Mouse (Mus musculus): ENCODE measurements at regions not wholly inside any gene's neighbourhood (a gene's known extent, or its start where the extent isn't known, plus 50 kb on each side); places are given as distances from the start of the nearest gene placed in this dataset.

- no peaks in the 10 kb centered on the region for H3K36me3 ChIP-seq (ENCODE audit: control insufficient read depth, insufficient read depth, low read length)
- no peaks in the 10 kb centered on the region for H3K9me3 ChIP-seq (replicated peaks; ENCODE audit: control insufficient read depth, low read length)
- no peaks in the 10 kb centered on the region for H3K4me1 ChIP-seq (ENCODE audit: control insufficient read depth, insufficient read depth, low read length)
- H3K27me3 ChIP-seq (ENCODE audit: control insufficient read depth, insufficient read depth, low read length), result no peaks in the 10 kb centered on the region
- H3K4me2 ChIP-seq (ENCODE audit: low read depth, low read length), result no peak overlapping the region
- no peak overlapping the region for H3K27ac ChIP-seq (ENCODE audit: low read length)
- no peak overlapping the region for H3K9ac ChIP-seq (ENCODE audit: low read length)
- no peak overlapping the region for H3K4me3 ChIP-seq (replicated peaks; ENCODE audit: low read length)
- no peak for ATAC-seq (ENCODE audit: insufficient read depth, low FRiP score)
These were observed 156.0 kb downstream of the Etaa1 start for GRCm38 (mm10) chr11:17797632-17798031.

- H3K4me2 ChIP-seq (ENCODE audit: low read depth, low read length), result no peak overlapping the region
- H3K27me3 ChIP-seq (ENCODE audit: control insufficient read depth, insufficient read depth, low read length), result no peaks in the 10 kb centered on the region
- H3K4me3 ChIP-seq (replicated peaks; ENCODE audit: low read length), result no peak overlapping the region
- ATAC-seq (ENCODE audit: insufficient read depth, low FRiP score), result no peak
- H3K4me1 ChIP-seq (ENCODE audit: control insufficient read depth, insufficient read depth, low read length), result no peaks in the 10 kb centered on the region
- H3K36me3 ChIP-seq (ENCODE audit: control insufficient read depth, insufficient read depth, low read length), result no peaks in the 10 kb centered on the region
- H3K27ac ChIP-seq (ENCODE audit: low read length), result no peak overlapping the region
- WGBS, result 85% methylated on average over 3 of the region's 3 CpGs
- no peaks in the 10 kb centered on the region for H3K9me3 ChIP-seq (replicated peaks; ENCODE audit: control insufficient read depth, low read length)
- H3K9ac ChIP-seq (ENCODE audit: low read length), result no peak overlapping the region
These were observed 145.8 kb downstream of the Etaa1 start for GRCm38 (mm10) chr11:17807851-17808250.

GRCm38 (mm10) chr11:17811829-17812559 lies 141.7 kb downstream of the Etaa1 start:
- Histone ChIP-seq H3K27me3 (ENCODE audit: control insufficient read depth, insufficient read depth, low read length) (no peaks in the 10 kb centered on the region), H3K27ac (ENCODE audit: low read length) (no peak overlapping the region), H3K4me3 (replicated peaks; ENCODE audit: low read length) (no peak overlapping the region), H3K36me3 (ENCODE audit: control insufficient read depth, insufficient read depth, low read length) (no peaks in the 10 kb centered on the region), H3K9me3 (replicated peaks; ENCODE audit: control insufficient read depth, low read length) (no peaks in the 10 kb centered on the region), H3K4me2 (ENCODE audit: low read depth, low read length) (no peak overlapping the region), H3K4me1 (ENCODE audit: control insufficient read depth, insufficient read depth, low read length) (no peaks in the 10 kb centered on the region), H3K9ac (ENCODE audit: low read length) (no peak overlapping the region)
- WGBS, result 65% methylated on average over 8 of the region's 8 CpGs
- ATAC-seq (ENCODE audit: insufficient read depth, low FRiP score), result no peak

GRCm38 (mm10) chr11:17842642-17843041 lies 111.0 kb downstream of the Etaa1 start:
- no peaks in the 10 kb centered on the region for H3K27me3 ChIP-seq (ENCODE audit: control insufficient read depth, insufficient read depth, low read length)
- no peaks in the 10 kb centered on the region for H3K4me1 ChIP-seq (ENCODE audit: control insufficient read depth, insufficient read depth, low read length)
- WGBS, result 66% methylated on average over 2 of the region's 2 CpGs
- no peaks in the 10 kb centered on the region for H3K36me3 ChIP-seq (ENCODE audit: control insufficient read depth, insufficient read depth, low read length)
- ATAC-seq (ENCODE audit: insufficient read depth, low FRiP score), result no peak
- no peak overlapping the region for H3K4me2 ChIP-seq (ENCODE audit: low read depth, low read length)
- H3K9ac ChIP-seq (ENCODE audit: low read length), result no peak overlapping the region
- no peak overlapping the region for H3K4me3 ChIP-seq (replicated peaks; ENCODE audit: low read length)
- H3K9me3 ChIP-seq (replicated peaks; ENCODE audit: control insufficient read depth, low read length), result no peaks in the 10 kb centered on the region
- no peak overlapping the region for H3K27ac ChIP-seq (ENCODE audit: low read length)

- H3K9ac ChIP-seq (ENCODE audit: low read length), result no peak overlapping the region
- no peak overlapping the region for H3K4me2 ChIP-seq (ENCODE audit: low read depth, low read length)
- WGBS, result 57% methylated on average over 7 of the region's 7 CpGs
- ATAC-seq (ENCODE audit: insufficient read depth, low FRiP score), result no peak
- H3K4me1 ChIP-seq (ENCODE audit: control insufficient read depth, insufficient read depth, low read length), result peaks cover 7% of the 10 kb centered on the region; the same call in 1 of the 2 replicates
- H3K36me3 ChIP-seq (ENCODE audit: control insufficient read depth, insufficient read depth, low read length), result no peaks in the 10 kb centered on the region
- H3K27me3 ChIP-seq (ENCODE audit: control insufficient read depth, insufficient read depth, low read length), result no peaks in the 10 kb centered on the region
- no peak overlapping the region for H3K4me3 ChIP-seq (replicated peaks; ENCODE audit: low read length)
- H3K9me3 ChIP-seq (replicated peaks; ENCODE audit: control insufficient read depth, low read length), result no peaks in the 10 kb centered on the region
- H3K27ac ChIP-seq (ENCODE audit: low read length), result no peak overlapping the region
These were observed 101.3 kb downstream of the Etaa1 start for GRCm38 (mm10) chr11:17852405-17852804.

GRCm38 (mm10) chr11:17853246-17853804 lies 100.3 kb downstream of the Etaa1 start:
- H3K9me3 ChIP-seq (replicated peaks; ENCODE audit: control insufficient read depth, low read length), result no peaks in the 10 kb centered on the region
- no peak overlapping the region for H3K4me3 ChIP-seq (replicated peaks; ENCODE audit: low read length)
- no peaks in the 10 kb centered on the region for H3K27me3 ChIP-seq (ENCODE audit: control insufficient read depth, insufficient read depth, low read length)
- 72% methylated on average over 8 of the region's 8 CpGs for WGBS
- ATAC-seq (ENCODE audit: insufficient read depth, low FRiP score), result no peak
- H3K36me3 ChIP-seq (ENCODE audit: control insufficient read depth, insufficient read depth, low read length), result no peaks in the 10 kb centered on the region
- H3K4me2 ChIP-seq (ENCODE audit: low read depth, low read length), result no peak overlapping the region
- H3K27ac ChIP-seq (ENCODE audit: low read length), result no peak overlapping the region
- no peak overlapping the region for H3K9ac ChIP-seq (ENCODE audit: low read length)
- H3K4me1 ChIP-seq (ENCODE audit: control insufficient read depth, insufficient read depth, low read length), result peaks cover 7% of the 10 kb centered on the region; the same call in 1 of the 2 replicates

GRCm38 (mm10) chr11:17853832-17854231 lies 99.8 kb downstream of the Etaa1 start:
- H3K36me3 ChIP-seq (ENCODE audit: control insufficient read depth, insufficient read depth, low read length), result no peaks in the 10 kb centered on the region
- ATAC-seq (ENCODE audit: insufficient read depth, low FRiP score), result no peak
- H3K9me3 ChIP-seq (replicated peaks; ENCODE audit: control insufficient read depth, low read length), result no peaks in the 10 kb centered on the region
- no peak overlapping the region for H3K4me2 ChIP-seq (ENCODE audit: low read depth, low read length)
- 72% methylated on average over 3 of the region's 3 CpGs for WGBS
- H3K4me3 ChIP-seq (replicated peaks; ENCODE audit: low read length), result no peak overlapping the region
- H3K4me1 ChIP-seq (ENCODE audit: control insufficient read depth, insufficient read depth, low read length), result peaks cover 7% of the 10 kb centered on the region; the same call in 1 of the 2 replicates
- H3K27me3 ChIP-seq (ENCODE audit: control insufficient read depth, insufficient read depth, low read length), result no peaks in the 10 kb centered on the region
- H3K9ac ChIP-seq (ENCODE audit: low read length), result no peak overlapping the region
- no peak overlapping the region for H3K27ac ChIP-seq (ENCODE audit: low read length)

- peak; percentile 50; the same call in 1 of the 2 replicates for ATAC-seq (ENCODE audit: insufficient read depth, low FRiP score)
- Histone ChIP-seq H3K27ac (ENCODE audit: low read length) (no peak overlapping the region; the same call in 1 of the 2 replicates), H3K27me3 (ENCODE audit: control insufficient read depth, insufficient read depth, low read length) (no peaks in the 10 kb centered on the region), H3K9me3 (replicated peaks; ENCODE audit: control insufficient read depth, low read length) (no peaks in the 10 kb centered on the region), H3K4me1 (ENCODE audit: control insufficient read depth, insufficient read depth, low read length) (0 out of 2 replicates have a peak, but pooled peaks cover 7% of the 10 kb centered on the region), H3K36me3 (ENCODE audit: control insufficient read depth, insufficient read depth, low read length) (no peaks in the 10 kb centered on the region), H3K9ac (ENCODE audit: low read length) (no peak overlapping the region), H3K4me3 (replicated peaks; ENCODE audit: low read length) (no peak overlapping the region), H3K4me2 (ENCODE audit: low read depth, low read length) (0 out of 2 replicates have a peak overlapping the region, but pooled peaks have one; percentile 12)
- WGBS, result 22% methylated on average over 9 of the region's 9 CpGs
These were observed 94.1 kb downstream of the Etaa1 start for GRCm38 (mm10) chr11:17859364-17860131.

GRCm38 (mm10) chr11:17864833-17865397 lies 88.8 kb downstream of the Etaa1 start:
- no peaks in the 10 kb centered on the region for H3K27me3 ChIP-seq (ENCODE audit: control insufficient read depth, insufficient read depth, low read length)
- no peak overlapping the region for H3K4me3 ChIP-seq (replicated peaks; ENCODE audit: low read length)
- 29% methylated on average over 4 of the region's 4 CpGs for WGBS
- no peaks in the 10 kb centered on the region for H3K36me3 ChIP-seq (ENCODE audit: control insufficient read depth, insufficient read depth, low read length)
- no peak overlapping the region for H3K4me2 ChIP-seq (ENCODE audit: low read depth, low read length)
- no peak overlapping the region for H3K9ac ChIP-seq (ENCODE audit: low read length)
- H3K27ac ChIP-seq (ENCODE audit: low read length), result no peak overlapping the region
- no peak for ATAC-seq (ENCODE audit: insufficient read depth, low FRiP score)
- H3K4me1 ChIP-seq (ENCODE audit: control insufficient read depth, insufficient read depth, low read length), result 0 out of 2 replicates have a peak, but pooled peaks cover 3% of the 10 kb centered on the region
- H3K9me3 ChIP-seq (replicated peaks; ENCODE audit: control insufficient read depth, low read length), result no peaks in the 10 kb centered on the region
